Mouse (Mus musculus) liver, adult 2 months (tissue): Measurements from ENCODE around the gene Dram2.

Source experiments
- CTCF ChIP-seq: fragments of 200-500 bp; IDR thresholded peaks from 2 replicates; pipeline ENCODE4 v1.5.1; 2011; ENCODE audit warnings: low read depth, low read length, control low read depth
- POLR2A ChIP-seq: fragments of 200-500 bp; IDR thresholded peaks from 2 replicates; pipeline ENCODE4 v1.6.1; 2011; ENCODE audit warnings: low read length, control low read depth; ENCODE audit not compliant: insufficient read depth; ENCODE audit errors: extremely low read depth

- TF ChIP-seq CTCF (no peak), POLR2A (no peak)
Observed at GRCm38 (mm10) chr3:106515016-106515415, 32.6 kb upstream of the Dram2 start.
